Comparison of ENCODE assay signal across 12 mouse cellular contexts in the genomic region with DNA sequence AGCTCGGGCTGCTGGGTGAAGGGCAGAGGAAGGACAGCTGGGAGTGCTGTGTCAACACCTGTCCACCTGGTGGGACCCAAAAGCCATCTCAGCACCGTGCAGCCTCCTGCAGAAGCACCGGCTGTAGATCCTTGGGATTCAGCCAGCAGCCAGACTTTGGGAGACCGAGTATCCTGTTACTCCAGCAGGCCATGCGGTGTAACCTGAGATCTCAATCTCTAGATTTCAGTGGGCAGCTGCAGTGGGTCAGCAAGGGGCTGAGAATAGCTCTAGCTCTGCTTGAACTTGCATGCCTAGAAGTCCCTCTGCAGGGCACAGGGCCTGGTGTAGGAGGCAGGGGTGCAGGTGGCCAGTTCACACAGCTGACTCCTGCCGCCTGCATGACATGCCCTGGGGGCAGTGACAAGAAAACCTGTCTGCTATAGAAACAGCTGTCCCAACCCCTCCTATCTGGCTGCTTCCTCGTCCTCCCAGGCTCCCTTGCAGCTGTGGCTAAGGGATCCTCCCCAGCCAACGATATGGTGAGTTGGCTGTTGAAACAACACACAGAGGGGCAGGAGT. TPM values are rescaled to one million over a fixed set of nuclear protein-coding genes. Genes with fewer than 3 reads are reported as not detected.
DNase-seq lines count a peak whose midpoint lies in the region; ATAC-seq and TF ChIP-seq lines count a peak whose summit lies in the region.
"Had no signal": no experiment of that assay in that cellular context is flagged by ENCODE, and none has a peak within 500 bp of the region (broad histone marks: within the 10 kb centered on the region; RNA-seq: fewer than 3 reads in every experiment).

No protein-coding gene starts in this region.

- no peak overlapping the region for H3K9ac ChIP-seq in kidney, embryonic 14.5 days (ENCODE audit: low read depth, low read length)
- H3K9ac ChIP-seq in limb, embryonic 11.5 days (ENCODE audit: low read length) = peak overlapping the region; percentile 27; the same call in 1 of the 2 replicates

- no peaks in the 10 kb centered on the region for H3K9me3 ChIP-seq in kidney, embryonic 14.5 days (ENCODE audit: control insufficient read depth, low read length)
- H3K9me3 ChIP-seq in embryonic facial prominence, embryonic 10.5 days = no peaks in the 10 kb centered on the region
- no peaks in the 10 kb centered on the region; the same call in 1 of the 2 replicates for H3K9me3 ChIP-seq in limb, embryonic 11.5 days (ENCODE audit: control insufficient read depth, low read length)
- H3K9me3 ChIP-seq: megakaryocyte, embryonic 14.5 days had no signal

- TF ChIP-seq CTCF in kidney, adult 2 months (conservative IDR thresholded peaks at IDR 0.05; ENCODE audit: insufficient read depth, insufficient read length, low read depth, low read length) = no peak

- no peak for TF ChIP-seq POLR2A in kidney, adult 2 months (IDR thresholded peaks at IDR 0.05; ENCODE audit: low read depth, low read length)

- no peak overlapping the region for H3K4me2 ChIP-seq in kidney, embryonic 14.5 days (replicated peaks; ENCODE audit: low read depth, low read length)
- H3K4me2 ChIP-seq in limb, embryonic 11.5 days (ENCODE audit: low read depth, severe bottlenecking) = no peak overlapping the region

- peaks cover 10% of the 10 kb centered on the region for H3K4me1 ChIP-seq in kidney, embryonic 14.5 days (ENCODE audit: control insufficient read depth, insufficient read depth, low read length)
- H3K4me1 ChIP-seq in kidney, adult 2 months (ENCODE audit: control insufficient read depth, insufficient read depth, low read length) = no peaks in the 10 kb centered on the region
- peaks cover 39% of the 10 kb centered on the region for H3K4me1 ChIP-seq in embryonic facial prominence, embryonic 10.5 days
- H3K4me1 ChIP-seq in limb, embryonic 11.5 days (ENCODE audit: control insufficient read depth, insufficient read depth, low read length) = peaks cover 18% of the 10 kb centered on the region

- peak; percentile 86 for ATAC-seq in kidney, embryonic 14.5 days (ENCODE audit: low FRiP score, low TSS enrichment)
- ATAC-seq in limb, embryonic 11.5 days (ENCODE audit: insufficient number of reproducible peaks, low FRiP score, low TSS enrichment, low read depth) = peak; percentile 77
- ATAC-seq in erythroblast, adult 5-6 weeks (replicated peaks; ENCODE audit: low FRiP score, poor library complexity, severe bottlenecking) = no peak
- ATAC-seq in frontal cortex, adult (ENCODE audit: low TSS enrichment) = no peak

- no peak overlapping the region for H3K27ac ChIP-seq in kidney, embryonic 14.5 days (ENCODE audit: low read depth, low read length)
- no peak overlapping the region for H3K27ac ChIP-seq in kidney, adult 2 months (ENCODE audit: insufficient read depth, low read depth, low read length)
- H3K27ac ChIP-seq in embryonic facial prominence, embryonic 10.5 days (replicated peaks) = peak overlapping the region; percentile 60; the same call in 1 of the 2 replicates
- 0 out of 2 replicates have a peak overlapping the region, but pooled peaks have one; percentile 56 for H3K27ac ChIP-seq in limb, embryonic 11.5 days (replicated peaks; ENCODE audit: low read depth, low read length)

- H3K4me3 ChIP-seq in kidney, embryonic 14.5 days (ENCODE audit: low read length) = no peak overlapping the region
- no peak overlapping the region for H3K4me3 ChIP-seq in kidney, adult 2 months (ENCODE audit: insufficient read depth, low read depth, low read length)
- peak overlapping the region; percentile 23 for H3K4me3 ChIP-seq in embryonic facial prominence, embryonic 10.5 days
- no peak overlapping the region for H3K4me3 ChIP-seq in limb, embryonic 11.5 days (ENCODE audit: low read depth, low read length)
- H3K4me3 ChIP-seq: megakaryocyte, embryonic 14.5 days had no signal

- WGBS in kidney, embryonic 14.5 days = 4% methylated on average over 8 of the region's 8 CpGs
- WGBS in kidney, adult 2 months = 33% methylated on average over 8 of the region's 8 CpGs
- WGBS in embryonic facial prominence, embryonic 10.5 days = 9% methylated on average over 8 of the region's 8 CpGs
- WGBS in limb, embryonic 11.5 days = 6% methylated on average over 8 of the region's 8 CpGs

- H3K36me3 ChIP-seq in kidney, embryonic 14.5 days (ENCODE audit: control insufficient read depth, insufficient read depth, low read length) = no peaks in the 10 kb centered on the region
- H3K36me3 ChIP-seq in kidney, adult 2 months (ENCODE audit: control insufficient read depth, insufficient read depth, low read length) = no peaks in the 10 kb centered on the region
- H3K36me3 ChIP-seq in embryonic facial prominence, embryonic 10.5 days (replicated peaks) = no peaks in the 10 kb centered on the region
- no peaks in the 10 kb centered on the region for H3K36me3 ChIP-seq in limb, embryonic 11.5 days (ENCODE audit: control insufficient read depth, insufficient read depth, low read length)

- H3K27me3 ChIP-seq in kidney, embryonic 14.5 days (ENCODE audit: control insufficient read depth, insufficient read depth, low read length) = peaks cover 17% of the 10 kb centered on the region
- H3K27me3 ChIP-seq in kidney, adult 2 months (replicated peaks; ENCODE audit: control insufficient read depth, insufficient read depth, low read length) = no peaks in the 10 kb centered on the region
- peaks cover 71% of the 10 kb centered on the region for H3K27me3 ChIP-seq in embryonic facial prominence, embryonic 10.5 days (replicated peaks; ENCODE audit: low read depth, poor library complexity, severe bottlenecking)
- H3K27me3 ChIP-seq in limb, embryonic 11.5 days (ENCODE audit: control insufficient read depth, insufficient read depth, low read length) = peaks cover 9% of the 10 kb centered on the region

- no peak for DNase-seq in kidney, adult 2 months
- peak; percentile 66 for DNase-seq in NIH3T3 (ENCODE audit: low read depth)
- peak; percentile 74 for DNase-seq in embryonic facial prominence, embryonic 10.5 days (ENCODE audit: low spot score)
- peak; percentile 80 for DNase-seq in limb, embryonic 11.5 days (ENCODE audit: low spot score)
- no peak for DNase-seq in testis, postnatal 14 days (ENCODE audit: low spot score)

RNA-seq across cellular contexts. Expression of a gene that starts 11.1 kb away (rescaled TPM):
- polyA plus RNA-seq in kidney, embryonic 14.5 days (2014; fragmentation: Nextera tagmentation; extraction: Ambion mirVana) = not detected in 2 replicates
- polyA plus RNA-seq in kidney, adult 2 months (2012; rRNA removed) = not detected in 2 replicates
- not detected in 2 replicates for polyA plus RNA-seq in embryonic facial prominence, embryonic 10.5 days (2016; fragmentation: Nextera tagmentation; extraction: Ambion mirVana)
- not detected in 2 replicates for polyA plus RNA-seq in limb, embryonic 11.5 days (2014; fragmentation: Nextera tagmentation; extraction: Ambion mirVana)
- total RNA-seq in erythroblast, adult 5-6 weeks (2015; ENCODE audit: low replicate concordance) = not detected in 2 replicates
- total RNA-seq in erythroblast, adult 5-6 weeks (2017; ENCODE audit: low replicate concordance) = not detected in 2 replicates
- total RNA-seq: CH12.LX had no signal
- polyA plus RNA-seq: large intestine, adult 2 months; small intestine, adult 2 months had no signal

RNA-seq across cellular contexts. Expression of a gene that starts 12.5 kb away (rescaled TPM):
- polyA plus RNA-seq in kidney, embryonic 14.5 days (2014; fragmentation: Nextera tagmentation; extraction: Ambion mirVana) = not detected in 2 replicates
- not detected in 2 replicates for polyA plus RNA-seq in kidney, adult 2 months (2012; rRNA removed)
- 0.10 and 0.29 TPM in 2 replicates for polyA plus RNA-seq in embryonic facial prominence, embryonic 10.5 days (2016; fragmentation: Nextera tagmentation; extraction: Ambion mirVana)
- polyA plus RNA-seq in limb, embryonic 11.5 days (2014; fragmentation: Nextera tagmentation; extraction: Ambion mirVana) = not detected in 2 replicates
- total RNA-seq in erythroblast, adult 5-6 weeks (2015; ENCODE audit: low replicate concordance) = not detected in 2 replicates
- total RNA-seq in erythroblast, adult 5-6 weeks (2017; ENCODE audit: low replicate concordance) = not detected in 2 replicates
- total RNA-seq: CH12.LX had no signal
- polyA plus RNA-seq: large intestine, adult 2 months; small intestine, adult 2 months had no signal

RNA-seq across cellular contexts. Expression of a gene that starts 12.8 kb away (rescaled TPM):
- polyA plus RNA-seq in kidney, embryonic 14.5 days (2014; fragmentation: Nextera tagmentation; extraction: Ambion mirVana) = 0.93 and 1.1 TPM in 2 replicates
- 0.04 and 0.05 TPM in 2 replicates for polyA plus RNA-seq in kidney, adult 2 months (2012; rRNA removed)
- 0.62 and 0.67 TPM in 2 replicates for polyA plus RNA-seq in embryonic facial prominence, embryonic 10.5 days (2016; fragmentation: Nextera tagmentation; extraction: Ambion mirVana)
- 0.41 and 0.51 TPM in 2 replicates for polyA plus RNA-seq in limb, embryonic 11.5 days (2014; fragmentation: Nextera tagmentation; extraction: Ambion mirVana)
- not detected in 2 replicates for total RNA-seq in erythroblast, adult 5-6 weeks (2015; ENCODE audit: low replicate concordance)
- not detected in 2 replicates for total RNA-seq in erythroblast, adult 5-6 weeks (2017; ENCODE audit: low replicate concordance)
- total RNA-seq: CH12.LX had no signal
- polyA plus RNA-seq: small intestine, adult 2 months had no signal

RNA-seq across cellular contexts. Expression of a gene that starts 20.1 kb away (rescaled TPM):
- 0.44 and 1.1 TPM in 2 replicates for polyA plus RNA-seq in kidney, embryonic 14.5 days (2014; fragmentation: Nextera tagmentation; extraction: Ambion mirVana)
- 0.39 and 0.54 TPM in 2 replicates for polyA plus RNA-seq in kidney, adult 2 months (2012; rRNA removed)
- polyA plus RNA-seq in embryonic facial prominence, embryonic 10.5 days (2016; fragmentation: Nextera tagmentation; extraction: Ambion mirVana) = 1.2 and 2.0 TPM in 2 replicates
- 0.51 and 0.60 TPM in 2 replicates for polyA plus RNA-seq in limb, embryonic 11.5 days (2014; fragmentation: Nextera tagmentation; extraction: Ambion mirVana)
- total RNA-seq in erythroblast, adult 5-6 weeks (2015; ENCODE audit: low replicate concordance) = 6.3 and 20.8 TPM in 2 replicates
- total RNA-seq in erythroblast, adult 5-6 weeks (2017; ENCODE audit: low replicate concordance) = 0.56 TPM in 1 of 2 replicates, not detected in the other

RNA-seq across cellular contexts. Expression of a gene that starts 23.7 kb away (rescaled TPM):
- polyA plus RNA-seq in kidney, embryonic 14.5 days (2014; fragmentation: Nextera tagmentation; extraction: Ambion mirVana) = 206 and 234 TPM in 2 replicates
- 10.0 and 13.2 TPM in 2 replicates for polyA plus RNA-seq in kidney, adult 2 months (2012; rRNA removed)
- polyA plus RNA-seq in embryonic facial prominence, embryonic 10.5 days (2016; fragmentation: Nextera tagmentation; extraction: Ambion mirVana) = 394 and 421 TPM in 2 replicates
- polyA plus RNA-seq in limb, embryonic 11.5 days (2014; fragmentation: Nextera tagmentation; extraction: Ambion mirVana) = 378 and 385 TPM in 2 replicates
- total RNA-seq in erythroblast, adult 5-6 weeks (2015; ENCODE audit: low replicate concordance) = not detected in 2 replicates
- total RNA-seq in erythroblast, adult 5-6 weeks (2017; ENCODE audit: low replicate concordance) = 0.42 and 0.51 TPM in 2 replicates

Comparison
In these comparisons a context has a peak if more than half of its experiments do, and no peak if none do; other contexts are left out.
1. ATAC-seq: peak in kidney, embryonic 14.5 days (single experiment) and limb, embryonic 11.5 days (single experiment); none in erythroblast, adult 5-6 weeks (single experiment) and frontal cortex, adult (single experiment).
2. H3K27ac ChIP-seq: peak in embryonic facial prominence, embryonic 10.5 days (single experiment) and limb, embryonic 11.5 days (single experiment); none in kidney, embryonic 14.5 days (single experiment) and kidney, adult 2 months (single experiment).
3. DNase-seq: peak in NIH3T3 (single experiment), embryonic facial prominence, embryonic 10.5 days (single experiment) and limb, embryonic 11.5 days (single experiment); none in kidney, adult 2 months (single experiment) and testis, postnatal 14 days (single experiment).